Mouse (Mus musculus) ovary, adult 18-20 months (tissue): Measurements from ENCODE around the gene Mis12.

Source experiments
- DNase-seq: peaks from one replicate; pipeline ENCODE4 v3.0.0; 2022; ENCODE audit warnings: low spot score, mixed read lengths

Mis12 gene

GRCm38 (mm10) chr11:71017051-71017450 lies 2.4 kb upstream of the Mis12 start:
- DNase-seq: no peak

- no peak for DNase-seq
Observed at GRCm38 (mm10) chr11:71018416-71019200, 803 bp upstream of the Mis12 start.

GRCm38 (mm10) chr11:71028280-71028679 lies 8.9 kb downstream of the Mis12 start:
- DNase-seq: no peak

GRCm38 (mm10) chr11:71029403-71030118 lies 10.2 kb downstream of the Mis12 start:
- no peak for DNase-seq

GRCm38 (mm10) chr11:71032070-71032469 lies 12.7 kb downstream of the Mis12 start:
- DNase-seq: no peak

- no peak for DNase-seq
Observed at GRCm38 (mm10) chr11:71032491-71033162, 13.2 kb downstream of the Mis12 start.

- DNase-seq: peak; percentile 44
Observed at GRCm38 (mm10) chr11:71033163-71033761, 13.9 kb downstream of the Mis12 start, which contains the start of gene 6330403K07Rik. Gene 6330403K07Rik (minus strand): TSS chr11:71033513.

- DNase-seq: no peak
Observed at GRCm38 (mm10) chr11:71039526-71040298, 20.3 kb downstream of the Mis12 start.

GRCm38 (mm10) chr11:71052554-71052953 lies 33.1 kb downstream of the Mis12 start:
- no peak for DNase-seq

GRCm38 (mm10) chr11:71076342-71076741 lies 56.9 kb downstream of the Mis12 start:
- no peak for DNase-seq
